Mouse (Mus musculus) cerebellum, adult (tissue): ENCODE measurements at regions not wholly inside any gene's neighbourhood (a gene's known extent, or its start where the extent isn't known, plus 50 kb on each side); places are given as distances from the start of the nearest gene placed in this dataset.

Experiments used
- ATAC-seq: cut with Nextera tagmentation; 2 replicates; pipeline ENCODE4 v1.9.2; 2017; ENCODE audit warnings: mild to moderate bottlenecking, moderate library complexity, mixed read lengths; ENCODE audit not compliant: insufficient number of reproducible peaks, low FRiP score, low TSS enrichment

DNA sequence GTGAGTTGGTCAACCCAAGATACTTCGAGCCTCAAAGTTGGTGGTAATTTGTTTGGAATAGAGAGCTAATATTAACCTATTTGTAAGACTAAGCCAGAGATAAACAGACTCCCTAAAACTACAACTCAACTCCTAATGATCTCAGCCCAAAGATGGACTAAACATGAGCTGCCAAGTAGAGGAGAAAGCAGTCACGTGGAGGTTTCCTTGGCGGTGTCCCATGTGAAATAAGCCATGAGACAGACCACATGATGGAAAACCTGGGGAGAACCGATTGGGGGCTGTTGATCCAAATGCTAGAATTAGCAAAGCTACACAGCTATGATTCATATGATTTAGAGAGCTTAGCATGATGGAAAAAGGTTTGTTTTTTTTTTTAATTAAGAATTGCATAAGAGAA, 198.6 kb downstream of the Cog6 start:
- ATAC-seq: no peak

- ATAC-seq: no peak
Measured at GRCm38 (mm10) chr3:52817416-52817815, 199.6 kb downstream of the Cog6 start.

DNA sequence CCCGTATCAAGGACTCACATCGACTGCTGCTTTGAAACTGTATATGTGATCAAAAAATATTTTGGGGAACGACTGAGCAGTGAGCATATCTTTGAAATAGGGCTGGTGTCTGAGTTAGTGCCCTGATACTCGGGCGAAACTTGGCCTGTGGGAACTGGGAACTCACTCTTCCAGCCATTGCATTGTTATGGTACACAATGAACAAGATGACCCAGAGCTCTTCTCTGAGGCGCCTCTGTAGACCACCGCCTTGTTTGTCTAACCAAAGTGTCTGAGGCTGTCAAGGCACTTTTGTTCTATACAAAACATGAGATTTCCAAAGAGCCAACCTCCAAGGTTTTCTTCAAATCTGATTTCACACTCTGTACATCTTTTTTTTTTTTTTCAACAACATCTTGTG, 201.5 kb downstream of the Cog6 start:
- no peak for ATAC-seq

DNA sequence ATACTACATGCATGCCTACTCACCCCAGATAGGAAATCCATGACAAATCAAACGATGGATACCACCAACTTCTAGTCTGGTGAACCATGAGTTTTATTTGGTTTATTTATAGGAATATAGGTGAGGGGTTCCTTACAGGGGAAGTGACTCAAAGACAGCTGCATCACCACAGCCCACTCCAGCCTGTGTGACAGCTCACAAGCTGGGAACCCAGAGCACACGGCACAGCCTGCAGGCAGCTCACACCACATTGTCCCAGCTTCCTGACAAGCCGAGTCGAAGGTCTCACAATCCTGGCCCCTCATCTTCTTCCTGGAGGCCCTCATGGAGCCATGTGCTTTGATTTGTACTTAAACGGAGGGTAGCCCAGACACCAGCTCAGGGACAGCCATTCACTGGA, 214.7 kb downstream of the Cog6 start:
- no peak for ATAC-seq

DNA sequence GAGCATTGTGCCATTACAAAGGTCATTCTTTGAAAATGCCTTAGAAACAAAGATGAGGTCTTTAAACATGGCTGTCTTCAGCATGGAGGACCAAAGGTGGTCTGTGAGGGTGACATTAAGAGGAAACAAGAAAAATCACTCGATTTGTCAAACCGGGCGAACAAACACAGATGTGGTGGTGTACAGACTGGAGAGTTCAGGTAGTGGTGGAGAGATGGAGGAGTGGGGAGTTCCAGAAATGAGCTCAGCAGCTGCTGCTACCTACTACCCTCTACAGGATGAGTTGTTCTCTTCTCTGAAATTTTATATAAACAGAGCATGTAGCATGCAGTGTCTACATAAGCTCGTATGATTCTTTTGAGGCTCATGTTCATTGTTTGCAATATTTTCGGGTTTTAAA, 215.6 kb downstream of the Cog6 start:
- no peak for ATAC-seq

DNA sequence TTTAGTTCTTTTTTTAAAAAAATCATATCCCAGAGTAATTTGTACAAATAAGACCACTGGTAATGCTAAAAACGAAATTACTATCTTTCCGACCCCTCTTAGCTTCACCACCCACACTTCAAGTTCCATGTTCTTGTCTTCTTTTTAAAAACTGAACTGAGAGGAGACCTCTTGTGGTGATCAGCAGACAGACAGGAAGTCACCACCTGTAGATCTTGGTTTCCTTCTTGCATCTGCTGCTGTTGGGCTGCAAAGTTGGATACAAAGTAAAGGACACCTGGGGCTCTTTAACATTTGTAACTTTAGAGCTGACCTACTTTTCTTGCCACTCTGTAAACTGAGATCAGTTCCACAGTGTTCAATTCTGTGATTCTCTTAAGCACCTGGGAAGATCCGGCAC, 216.4 kb downstream of the Cog6 start:
- ATAC-seq: no peak

- ATAC-seq: no peak
Measured at GRCm38 (mm10) chr3:52797801-52798200, 219.2 kb downstream of the Cog6 start.

DNA sequence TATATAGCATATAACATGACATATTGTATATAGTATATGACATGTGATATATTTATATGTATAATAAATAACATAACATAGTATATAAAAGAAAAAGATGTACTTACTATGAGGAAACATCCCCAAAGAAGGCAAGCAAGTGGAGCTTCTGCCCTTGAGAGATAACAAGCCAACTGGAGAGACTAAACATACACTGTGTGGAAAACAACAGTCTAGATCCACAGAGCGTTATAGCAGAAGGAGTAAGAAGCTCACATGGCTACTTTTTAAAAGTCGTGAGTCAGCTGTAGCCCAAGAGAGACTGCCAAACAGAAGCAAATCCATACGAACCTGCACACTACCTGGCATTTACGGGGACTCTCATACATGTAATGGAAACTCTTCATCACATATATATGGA, 219.9 kb downstream of the Cog6 start:
- ATAC-seq: no peak

DNA sequence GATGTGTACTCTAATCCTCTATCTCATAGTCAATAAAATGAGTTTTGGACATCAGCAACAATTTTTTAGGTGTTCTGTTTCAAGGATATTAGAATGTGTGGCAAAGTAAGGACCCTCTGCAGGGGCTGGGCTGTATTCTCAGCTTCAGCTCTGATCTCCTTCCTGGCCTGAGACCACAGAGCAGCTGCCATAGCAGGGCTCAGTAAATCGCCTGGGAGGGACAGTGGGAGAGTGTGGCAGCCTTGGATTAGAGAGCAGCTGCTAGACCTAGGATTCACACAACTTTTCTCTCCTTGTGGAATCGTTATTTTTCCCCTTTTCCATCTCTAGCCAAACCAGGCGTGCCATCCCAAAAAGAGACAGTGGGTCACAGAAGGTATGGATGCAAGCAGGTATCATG, 222.8 kb downstream of the Cog6 start:
- no peak for ATAC-seq

- no peak for ATAC-seq
Measured at GRCm38 (mm10) chr3:52792801-52793200, 224.2 kb downstream of the Cog6 start.

DNA sequence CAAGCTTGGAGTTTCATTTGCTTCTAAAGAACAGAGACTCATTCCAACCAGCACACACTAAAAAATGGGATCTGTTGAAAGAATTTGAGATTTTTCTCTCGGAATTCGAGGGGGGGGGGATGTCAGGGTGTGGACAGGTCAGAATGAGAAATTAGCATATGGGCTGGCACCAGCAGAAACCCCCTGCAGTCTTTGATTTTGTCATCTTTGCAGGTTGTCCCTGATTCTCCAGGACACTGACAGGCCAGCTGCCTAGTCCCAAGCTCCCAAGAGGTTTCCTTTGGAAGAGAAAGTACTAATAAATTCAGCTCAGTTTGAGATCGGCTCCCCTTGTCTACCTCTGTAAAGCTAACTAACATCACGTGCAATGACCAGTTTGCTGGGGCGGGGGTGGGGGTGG, 224.9 kb downstream of the Cog6 start:
- no peak for ATAC-seq

DNA sequence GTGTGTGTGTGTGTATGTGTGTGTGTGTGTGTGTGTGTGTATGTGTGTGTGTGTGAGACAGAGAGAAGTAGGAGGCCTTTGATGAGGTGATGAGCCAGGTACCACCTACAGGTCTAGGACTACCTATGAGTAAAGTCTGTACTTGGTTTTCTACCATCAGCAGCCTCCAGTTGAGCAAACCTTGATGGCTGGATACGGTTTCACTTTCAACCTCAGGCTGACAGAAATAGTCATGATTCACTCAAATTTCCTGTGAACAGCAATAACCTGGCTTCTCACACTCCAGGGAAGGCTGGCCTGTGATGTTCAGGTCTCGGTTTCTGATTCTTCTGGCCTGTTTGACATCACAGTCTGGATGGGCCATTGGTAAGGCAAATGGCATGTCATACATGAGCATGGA, 226.1 kb downstream of the Cog6 start:
- no peak for ATAC-seq

- no peak for ATAC-seq
Measured at GRCm38 (mm10) chr3:52787964-52788760, 228.9 kb downstream of the Cog6 start.

- ATAC-seq: no peak
Measured at GRCm38 (mm10) chr3:52785595-52785994, 231.4 kb downstream of the Cog6 start.

GRCm38 (mm10) chr3:52784476-52784875, 232.6 kb downstream of the Cog6 start:
- ATAC-seq: no peak

DNA sequence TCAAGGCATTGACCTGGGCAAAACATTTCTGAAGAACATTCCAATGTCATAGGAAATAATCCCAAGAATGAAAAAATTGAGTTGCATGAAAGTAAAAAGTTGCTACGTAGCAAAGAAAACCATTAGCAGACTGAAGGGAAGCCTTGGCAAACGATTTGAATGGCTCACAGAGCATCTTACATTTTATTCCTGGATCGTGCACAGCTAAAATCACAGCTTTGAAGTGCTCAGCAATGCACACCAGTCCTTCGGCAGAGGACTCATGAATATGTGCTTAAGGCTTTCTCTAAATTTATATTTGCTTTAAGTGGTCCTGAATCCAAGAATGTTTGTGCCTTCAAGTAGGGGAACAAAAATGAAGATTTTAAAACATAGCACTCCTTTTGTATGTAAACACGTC, 234.5 kb downstream of the Cog6 start:
- ATAC-seq: no peak

DNA sequence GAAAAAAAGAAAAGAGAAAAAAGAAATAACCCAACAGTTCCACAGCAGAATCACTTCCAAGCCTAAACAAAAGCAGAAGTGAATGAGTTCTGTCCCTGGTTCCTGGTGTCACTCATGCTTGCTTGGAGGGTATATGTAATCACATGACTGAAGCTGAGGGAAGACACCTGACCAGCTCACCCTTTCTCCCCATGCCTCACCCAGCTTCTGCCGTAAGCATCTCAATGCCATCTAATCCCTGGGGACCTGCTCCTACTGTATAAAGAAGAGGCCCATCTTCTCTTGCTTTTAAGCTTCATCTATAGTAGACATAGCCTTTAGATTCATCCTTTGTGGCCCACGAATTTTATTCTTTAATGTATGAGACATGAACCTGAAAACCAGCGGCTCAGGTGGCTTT, 235.5 kb downstream of the Cog6 start:
- no peak for ATAC-seq

DNA sequence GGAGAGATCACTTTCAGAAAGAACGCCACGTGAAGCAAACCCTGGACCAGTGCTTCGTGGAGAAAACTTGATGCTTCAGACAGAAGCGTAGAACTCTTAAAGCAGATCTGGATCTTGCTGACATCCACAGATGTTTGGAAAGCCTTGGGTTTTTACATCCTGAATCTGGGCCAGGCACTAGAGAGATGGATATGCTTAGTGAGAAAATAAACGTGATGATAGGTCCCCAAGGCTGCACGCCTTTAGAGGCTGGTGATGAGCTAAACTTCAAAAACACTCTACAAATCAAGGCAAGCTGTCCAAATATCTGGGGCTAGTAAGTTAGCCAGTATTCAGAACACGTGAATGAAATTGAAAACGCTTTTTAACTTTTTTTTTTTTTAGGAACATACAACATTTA, 236.7 kb downstream of the Cog6 start:
- no peak for ATAC-seq

- no peak for ATAC-seq
Measured at GRCm38 (mm10) chr3:52775875-52776274, 241.2 kb downstream of the Cog6 start.

DNA sequence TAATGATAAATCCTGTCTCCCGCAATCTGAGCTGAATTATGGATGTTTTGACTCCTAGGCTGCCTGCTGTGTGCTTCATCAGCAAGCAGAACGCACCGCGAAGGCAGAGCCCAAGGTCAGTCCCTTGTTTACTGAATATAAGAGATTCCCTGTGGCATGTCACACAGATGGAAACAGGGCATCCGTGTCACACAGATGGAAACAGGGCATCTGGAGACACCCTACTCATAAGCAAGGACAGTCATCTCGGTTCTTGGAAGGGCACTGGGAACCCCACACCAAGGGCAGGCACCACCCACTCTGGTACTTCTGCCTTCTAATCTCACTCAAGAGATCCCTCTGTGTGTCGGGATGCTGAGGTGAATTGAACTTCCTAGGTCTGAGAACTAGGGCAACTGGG, 241.9 kb downstream of the Cog6 start:
- no peak for ATAC-seq

- no peak for ATAC-seq
Measured at GRCm38 (mm10) chr3:52774734-52775133, 242.3 kb downstream of the Cog6 start.

- ATAC-seq: no peak
Measured at GRCm38 (mm10) chr3:52767276-52767675, 249.8 kb downstream of the Cog6 start.

GRCm38 (mm10) chr3:52766841-52767240, 250.2 kb downstream of the Cog6 start:
- ATAC-seq: no peak
